Mouse (Mus musculus): ENCODE results near the gene Sh3bp5. TPM values are rescaled to one million over a fixed set of nuclear protein-coding genes. Genes with fewer than 3 reads are reported as not detected.

Gene Sh3bp5
- polyA plus RNA-seq, 1 experiment from 2014 or later = 144 TPM

DNA sequence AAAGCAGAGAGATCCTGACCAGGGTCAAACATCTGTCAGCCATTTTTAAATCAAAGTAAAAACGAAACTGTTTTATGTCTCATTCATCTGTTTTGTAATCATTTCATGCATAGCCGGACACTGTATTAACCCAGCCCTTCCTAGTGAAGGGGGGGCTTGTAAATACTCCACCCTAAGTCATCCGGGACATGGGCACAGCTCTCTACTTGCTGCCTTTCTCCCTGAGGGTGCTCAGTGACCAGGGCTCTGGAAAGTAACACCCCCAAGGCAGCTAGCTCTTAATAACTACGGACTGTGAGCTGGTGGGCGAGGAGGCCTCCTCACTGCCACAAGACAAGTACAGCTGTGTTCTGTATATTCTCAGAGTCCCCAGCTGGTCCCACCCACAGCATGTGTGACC, 13.1 kb upstream of the Sh3bp5 start:
- WGBS = 80% methylated on average over 5 of the region's 5 CpGs
- Histone ChIP-seq H3K27me3 (no peaks in the 10 kb centered on the region), H3K27ac (replicated peaks) (no peak overlapping the region), H3K4me2 (no peak overlapping the region), H3K4me3 (no peak overlapping the region), H3K36me3 (no peaks in the 10 kb centered on the region), H3K9me3 (no peaks in the 10 kb centered on the region), H3K4me1 (replicated peaks) (no peaks in the 10 kb centered on the region), H3K9ac (no peak overlapping the region)
- no peak for ATAC-seq (ENCODE audit: low FRiP score, low read depth)

DNA sequence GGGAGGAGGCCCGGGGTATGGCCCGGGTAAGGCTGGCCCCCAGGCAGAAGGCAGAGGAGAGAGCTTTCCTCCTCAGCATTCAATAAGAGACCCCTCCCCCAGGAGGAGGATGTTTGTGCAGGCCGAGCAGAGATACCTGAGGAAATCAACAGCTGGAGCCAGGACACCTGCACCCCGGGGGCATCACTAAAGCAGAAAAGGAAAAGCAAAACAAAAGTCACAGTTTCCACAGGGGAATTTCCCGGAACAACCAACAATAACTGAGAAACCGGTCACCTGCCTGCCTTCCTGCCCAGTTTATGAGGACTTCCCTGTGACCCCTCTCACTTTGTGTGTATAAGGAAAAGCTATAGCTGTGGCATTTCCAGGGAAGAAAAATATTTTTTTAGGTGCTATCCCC, 7.7 kb upstream of the Sh3bp5 start:
- WGBS = 68% methylated on average over 6 of the region's 6 CpGs
- Histone ChIP-seq H3K9me3 (no peaks in the 10 kb centered on the region), H3K4me2 (no peak overlapping the region), H3K9ac (no peak overlapping the region), H3K27me3 (no peaks in the 10 kb centered on the region), H3K4me1 (replicated peaks) (no peaks in the 10 kb centered on the region), H3K27ac (replicated peaks) (no peak overlapping the region), H3K4me3 (no peak overlapping the region), H3K36me3 (no peaks in the 10 kb centered on the region)
- no peak for ATAC-seq (ENCODE audit: low FRiP score, low read depth)

DNA sequence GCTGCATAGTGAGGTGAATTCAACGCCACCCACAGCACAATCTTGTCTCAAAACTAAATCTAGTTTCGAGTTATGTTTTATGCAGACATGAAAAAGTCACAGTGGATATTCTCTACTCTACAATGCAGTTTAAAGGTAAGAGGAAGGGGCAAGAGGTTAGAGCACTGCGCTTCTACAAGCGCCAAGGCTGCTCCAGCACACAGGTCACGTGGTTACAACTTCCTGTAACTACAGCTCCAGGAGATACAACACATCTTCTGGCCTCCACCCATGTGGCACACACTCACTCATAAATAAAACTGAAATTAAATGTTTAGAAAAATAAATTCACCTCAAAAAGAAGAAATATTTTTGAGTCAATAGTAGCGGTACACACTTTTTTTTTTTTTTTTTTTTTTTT, 4.8 kb upstream of the Sh3bp5 start:
- no peak overlapping the region for H3K9ac ChIP-seq
- H3K27me3 ChIP-seq = no peaks in the 10 kb centered on the region
- no peak overlapping the region for H3K4me3 ChIP-seq
- peaks cover 8% of the 10 kb centered on the region for H3K4me1 ChIP-seq (replicated peaks)
- ATAC-seq (ENCODE audit: low FRiP score, low read depth) = no peak
- no peak overlapping the region for H3K4me2 ChIP-seq
- H3K9me3 ChIP-seq = no peaks in the 10 kb centered on the region
- H3K36me3 ChIP-seq = no peaks in the 10 kb centered on the region
- H3K27ac ChIP-seq (replicated peaks) = no peak overlapping the region
- WGBS = 89% methylated on average over 6 of the region's 6 CpGs

DNA sequence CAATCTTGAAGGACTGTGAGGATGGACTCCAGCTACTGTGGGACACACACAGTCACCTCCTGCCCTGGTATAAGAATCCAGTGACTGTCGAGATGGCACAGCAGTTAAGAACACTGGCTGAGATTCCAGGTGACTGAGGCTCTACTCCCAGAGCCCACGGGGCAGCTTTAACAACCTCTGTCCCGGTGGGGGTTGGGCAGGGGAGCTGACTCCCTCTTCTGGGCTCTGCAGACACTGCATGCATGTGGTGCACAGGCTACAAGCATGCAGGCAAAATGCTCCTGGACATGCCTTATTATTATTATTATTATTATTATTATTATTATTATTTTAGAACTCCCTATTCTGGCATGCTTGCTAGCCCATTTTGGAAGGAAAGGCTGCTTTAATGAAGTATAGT, 4.4 kb upstream of the Sh3bp5 start:
- Histone ChIP-seq H3K4me3 (no peak overlapping the region), H3K9ac (no peak overlapping the region), H3K4me2 (no peak overlapping the region), H3K27me3 (no peaks in the 10 kb centered on the region), H3K36me3 (no peaks in the 10 kb centered on the region), H3K4me1 (replicated peaks) (peaks cover 8% of the 10 kb centered on the region), H3K9me3 (no peaks in the 10 kb centered on the region), H3K27ac (replicated peaks) (no peak overlapping the region)
- WGBS = 42% methylated on average over 3 of the region's 3 CpGs
- no peak for ATAC-seq (ENCODE audit: low FRiP score, low read depth)

DNA sequence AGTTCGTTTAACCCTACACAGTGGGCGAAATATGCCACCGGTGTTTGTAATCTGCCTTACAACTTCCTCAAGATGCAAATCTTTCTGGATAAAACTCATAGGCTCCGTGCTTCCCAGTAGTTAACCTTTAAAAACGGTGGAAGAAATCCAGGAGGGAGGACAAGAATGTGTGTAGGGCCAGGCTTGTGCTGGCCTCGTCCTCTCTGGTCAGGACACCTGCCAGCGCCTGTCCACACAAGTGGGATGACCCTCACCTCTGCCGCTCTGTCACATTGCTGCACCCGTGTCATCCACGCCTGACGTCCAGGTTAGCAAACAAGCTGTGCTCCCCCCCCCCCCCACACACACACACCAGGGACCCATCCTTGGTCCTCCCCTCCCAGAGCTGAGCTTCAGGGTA, 3.4 kb upstream of the Sh3bp5 start:
- Histone ChIP-seq H3K4me2 (no peak overlapping the region), H3K4me3 (no peak overlapping the region), H3K27me3 (no peaks in the 10 kb centered on the region), H3K9me3 (no peaks in the 10 kb centered on the region), H3K4me1 (replicated peaks) (peaks cover 11% of the 10 kb centered on the region), H3K9ac (no peak overlapping the region), H3K27ac (replicated peaks) (no peak overlapping the region), H3K36me3 (no peaks in the 10 kb centered on the region)
- 84% methylated on average over 11 of the region's 11 CpGs for WGBS
- no peak for ATAC-seq (ENCODE audit: low FRiP score, low read depth)

DNA sequence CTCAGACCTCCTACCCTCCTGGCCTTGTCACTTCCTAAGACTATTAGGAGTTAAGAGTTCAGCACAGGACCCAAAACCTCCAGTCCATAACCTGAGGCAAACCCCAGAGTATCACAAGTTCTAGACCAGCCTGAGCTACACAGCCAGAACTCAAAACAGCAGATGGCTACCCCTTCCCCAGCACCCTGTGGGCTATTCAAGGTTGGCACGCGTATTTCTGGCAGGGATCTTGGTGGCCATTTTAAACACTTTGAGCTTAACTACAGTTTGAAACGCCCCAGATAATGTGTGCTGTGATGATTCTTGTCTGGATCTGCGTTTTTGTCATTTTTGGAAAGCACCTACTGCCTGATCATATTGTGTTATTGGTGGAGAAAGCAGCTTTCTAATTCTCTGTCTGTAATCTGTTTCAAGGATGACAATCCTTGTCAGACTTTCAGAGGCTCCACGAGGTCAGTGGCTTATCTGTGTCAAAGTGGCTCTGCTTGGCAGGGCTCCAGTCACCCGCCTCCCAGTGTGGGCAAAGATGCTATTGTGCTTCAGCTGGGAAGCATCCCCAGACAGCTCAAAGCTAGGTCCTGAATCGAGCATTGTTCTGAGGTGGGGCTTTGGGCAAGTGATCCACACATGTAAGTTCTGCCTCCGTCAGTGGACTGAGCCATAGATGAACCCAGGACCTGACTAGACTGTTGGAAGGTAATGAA, 2.1 kb upstream of the Sh3bp5 start:
- 68% methylated on average over 8 of the region's 8 CpGs for WGBS
- H3K36me3 ChIP-seq = no peaks in the 10 kb centered on the region
- H3K9me3 ChIP-seq = no peaks in the 10 kb centered on the region

DNA sequence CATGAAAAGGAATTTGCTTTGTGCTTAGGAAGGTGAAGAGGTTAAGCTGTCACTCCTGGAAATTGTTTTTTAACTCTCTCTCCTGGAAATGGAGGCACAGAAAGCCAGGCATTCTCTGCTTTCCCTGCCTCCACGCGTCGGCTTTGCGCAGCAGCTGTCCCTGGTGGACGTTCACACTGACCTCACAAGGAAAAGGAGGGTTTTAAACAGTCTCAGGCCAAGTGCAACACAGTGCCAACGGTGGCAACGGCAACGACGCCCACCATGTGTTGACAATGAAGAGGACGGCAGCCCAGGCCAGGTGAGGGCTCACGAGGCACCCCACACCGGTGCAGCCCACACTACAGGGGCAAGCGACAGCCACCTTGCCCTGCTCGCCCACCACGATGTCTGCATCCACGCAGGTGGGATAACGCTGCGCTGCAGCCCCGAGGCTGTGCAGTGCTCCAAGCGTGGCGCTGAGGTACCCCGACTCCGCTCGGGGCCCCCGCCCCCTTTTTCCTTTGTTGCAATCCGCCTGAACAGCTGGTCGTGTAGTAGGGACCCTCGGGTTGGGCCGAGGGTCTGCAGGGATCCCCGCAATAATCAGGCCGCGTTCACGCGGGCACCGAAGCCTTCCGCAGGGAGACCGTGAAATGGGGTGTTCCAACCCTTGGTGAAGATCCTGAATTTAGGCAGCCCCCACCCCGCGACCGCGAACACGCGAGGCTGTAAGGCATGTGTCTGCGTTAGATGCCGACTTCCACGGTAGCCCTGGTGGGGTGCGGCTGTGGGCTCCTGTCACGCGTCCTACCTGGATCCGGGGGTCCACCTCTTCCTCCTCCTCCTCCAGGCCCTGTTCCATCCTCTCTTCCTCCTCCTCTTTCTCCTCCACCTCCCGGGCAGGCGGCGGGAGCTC, 611 bp downstream of the Sh3bp5 start:
- Histone ChIP-seq H3K9ac (peak overlapping the region; percentile 83), H3K9me3 (no peaks in the 10 kb centered on the region), H3K36me3 (no peaks in the 10 kb centered on the region), H3K4me3 (peak overlapping the region; percentile 60), H3K27ac (replicated peaks) (peak overlapping the region; percentile 91), H3K4me2 (peak overlapping the region; percentile 75), H3K4me1 (replicated peaks) (peaks cover 39% of the 10 kb centered on the region), H3K27me3 (no peaks in the 10 kb centered on the region)
- under 1% methylated on average over 53 of the region's 53 CpGs for WGBS
- peak; percentile 81 for ATAC-seq (ENCODE audit: low FRiP score, low read depth)

More for the DNA sequence above, 2.1 kb upstream of the Sh3bp5 start:
- H3K4me3 ChIP-seq = no peak overlapping the region
- H3K4me1 ChIP-seq (replicated peaks) = peaks cover 24% of the 10 kb centered on the region
- H3K27ac ChIP-seq (replicated peaks) = no peak overlapping the region
- H3K27me3 ChIP-seq = no peaks in the 10 kb centered on the region
- ATAC-seq (ENCODE audit: low FRiP score, low read depth) = no peak
- H3K9ac ChIP-seq = no peak overlapping the region
- no peak overlapping the region for H3K4me2 ChIP-seq

DNA sequence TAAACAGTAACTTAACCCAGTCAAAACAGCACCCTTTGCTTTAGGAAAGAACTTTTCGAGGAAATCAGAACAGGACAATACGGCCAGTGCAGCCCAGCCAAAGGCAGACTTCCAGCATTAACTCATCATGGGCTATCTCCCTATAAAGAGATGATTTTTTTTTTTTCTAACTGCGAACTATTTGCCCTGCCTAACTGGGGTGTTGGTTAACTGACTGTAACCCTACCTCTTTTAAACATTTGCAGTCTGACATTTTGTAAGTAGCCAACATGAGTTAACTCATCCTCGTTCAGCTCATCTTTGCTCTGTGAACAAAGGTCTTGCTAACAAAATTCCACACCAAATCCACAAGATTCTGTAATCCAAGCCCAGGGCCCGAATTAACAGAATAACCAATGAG, 1.5 kb downstream of the Sh3bp5 start:
- WGBS = 37% methylated on average over 5 of the region's 5 CpGs
- H3K4me1 ChIP-seq (replicated peaks) = peaks cover 39% of the 10 kb centered on the region
- 0 out of 2 replicates have a peak overlapping the region, but pooled peaks have one; percentile 6 for H3K27ac ChIP-seq (replicated peaks)
- no peak for ATAC-seq (ENCODE audit: low FRiP score, low read depth)
- H3K9me3 ChIP-seq = no peaks in the 10 kb centered on the region
- H3K4me3 ChIP-seq = peak overlapping the region; percentile 60
- H3K36me3 ChIP-seq = no peaks in the 10 kb centered on the region
- no peaks in the 10 kb centered on the region for H3K27me3 ChIP-seq
- H3K4me2 ChIP-seq = peak overlapping the region; percentile 75
- peak overlapping the region; percentile 83 for H3K9ac ChIP-seq

DNA sequence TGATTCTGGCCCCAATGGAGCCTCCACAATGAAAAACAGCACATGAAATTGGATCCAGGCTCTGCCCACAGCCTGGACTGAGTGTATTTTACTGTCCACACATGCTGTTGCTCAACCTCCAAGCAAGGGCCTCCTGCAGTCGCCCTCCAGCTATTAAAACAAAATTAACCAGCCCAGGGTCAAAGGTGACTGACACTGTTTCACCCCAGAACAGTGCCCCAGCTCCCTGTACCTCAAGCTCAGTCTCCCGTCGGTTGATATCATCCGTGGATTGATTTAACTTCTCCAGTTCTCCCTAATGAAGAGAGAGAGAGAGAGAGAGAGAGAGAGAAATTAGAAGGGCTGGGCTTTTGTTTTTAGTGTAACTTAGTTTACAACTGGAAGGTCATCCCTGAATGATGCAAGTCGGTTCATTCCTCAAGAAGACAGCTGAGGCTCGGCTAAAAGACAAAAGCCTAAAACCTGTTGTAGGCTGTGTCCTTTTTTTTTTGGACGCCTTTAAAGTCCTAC, 2.0 kb downstream of the Sh3bp5 start:
- H3K4me3 ChIP-seq = peak overlapping the region; percentile 60
- H3K4me2 ChIP-seq = peak overlapping the region; percentile 75
- H3K4me1 ChIP-seq (replicated peaks) = peaks cover 43% of the 10 kb centered on the region
- no peak for ATAC-seq (ENCODE audit: low FRiP score, low read depth)
- peak overlapping the region; percentile 83 for H3K9ac ChIP-seq
- H3K27ac ChIP-seq (replicated peaks) = no peak overlapping the region
- H3K36me3 ChIP-seq = no peaks in the 10 kb centered on the region
- 17% methylated on average over 7 of the region's 7 CpGs for WGBS
- no peaks in the 10 kb centered on the region for H3K27me3 ChIP-seq
- no peaks in the 10 kb centered on the region for H3K9me3 ChIP-seq

DNA sequence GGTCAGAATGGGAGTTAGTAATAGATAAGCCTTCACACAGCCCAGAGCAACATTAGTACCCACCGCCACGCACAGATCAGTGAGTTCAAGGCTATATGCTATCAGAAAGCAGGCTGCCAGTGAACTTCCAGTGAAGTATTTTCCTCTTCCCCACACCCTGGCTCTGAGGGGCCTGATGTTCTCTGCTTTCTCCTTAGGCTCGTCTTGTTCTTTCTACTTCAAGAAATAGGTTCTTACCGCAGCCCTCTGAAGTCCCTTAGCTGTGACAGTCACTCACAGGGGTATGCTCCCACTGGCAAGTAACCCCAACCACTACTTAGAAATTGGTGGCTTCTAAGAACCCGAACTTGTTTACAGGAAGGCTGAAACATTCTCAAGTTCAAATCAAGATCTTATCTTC, 2.8 kb downstream of the Sh3bp5 start:
- Histone ChIP-seq H3K9ac (0 out of 2 replicates have a peak overlapping the region, but pooled peaks have one; percentile 83), H3K4me1 (replicated peaks) (peaks cover 51% of the 10 kb centered on the region), H3K27me3 (no peaks in the 10 kb centered on the region), H3K36me3 (0 out of 2 replicates have a peak, but pooled peaks cover 4% of the 10 kb centered on the region), H3K4me3 (no peak overlapping the region), H3K4me2 (peak overlapping the region; percentile 75), H3K27ac (replicated peaks) (no peak overlapping the region), H3K9me3 (no peaks in the 10 kb centered on the region)
- ATAC-seq (ENCODE audit: low FRiP score, low read depth) = no peak
- 70% methylated on average over 5 of the region's 5 CpGs for WGBS

DNA sequence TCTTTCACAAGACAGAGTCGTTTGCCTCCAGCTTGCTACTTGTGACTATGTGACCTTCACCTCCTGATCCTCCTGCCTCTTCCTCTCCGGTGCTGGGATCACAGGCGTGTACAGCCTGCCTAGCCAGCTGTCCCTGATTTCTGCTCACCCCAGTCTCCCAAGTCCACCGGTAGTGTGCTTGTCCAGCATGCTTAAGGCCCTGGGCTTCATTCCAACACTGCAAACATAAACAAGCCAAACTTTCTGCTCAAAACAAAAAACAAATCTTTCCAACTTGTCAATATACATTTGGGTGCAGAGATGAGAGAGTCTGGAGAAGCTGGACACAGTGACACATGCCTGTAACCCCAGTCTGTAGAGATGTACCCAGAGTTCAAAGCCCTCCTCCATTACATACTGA, 3.5 kb downstream of the Sh3bp5 start:
- Histone ChIP-seq H3K27me3 (no peaks in the 10 kb centered on the region), H3K9me3 (no peaks in the 10 kb centered on the region), H3K36me3 (peaks cover 10% of the 10 kb centered on the region), H3K4me3 (no peak overlapping the region), H3K4me2 (peak overlapping the region; percentile 29), H3K9ac (no peak overlapping the region), H3K27ac (replicated peaks) (no peak overlapping the region), H3K4me1 (replicated peaks) (peaks cover 54% of the 10 kb centered on the region)
- ATAC-seq (ENCODE audit: low FRiP score, low read depth) = no peak
- WGBS = 51% methylated on average over 4 of the region's 4 CpGs

DNA sequence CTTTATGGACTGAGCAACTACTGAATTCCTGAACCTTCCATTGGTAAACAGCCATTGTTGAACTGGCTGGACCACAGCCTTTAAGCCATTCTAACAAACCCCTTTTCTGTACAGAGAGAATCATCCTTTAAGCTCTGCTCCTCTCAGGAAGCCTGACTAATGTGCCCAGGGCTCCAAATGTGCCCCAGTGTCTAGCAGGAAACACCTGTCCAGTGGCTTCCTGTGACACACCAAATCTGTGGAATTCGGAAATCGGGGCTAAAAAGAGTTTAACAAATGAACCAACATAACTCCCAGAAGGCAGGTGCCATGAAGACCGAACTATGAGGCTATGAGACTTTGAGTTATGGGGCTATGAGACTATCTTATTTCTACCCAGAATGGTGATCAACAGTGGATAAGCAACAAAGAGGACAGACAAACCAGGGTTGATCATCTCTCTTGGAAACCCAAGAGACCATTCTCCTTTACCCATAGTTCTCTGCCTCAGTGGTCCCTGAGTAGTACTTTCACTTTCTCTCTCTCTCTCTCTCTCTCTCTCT, 4.0 kb downstream of the Sh3bp5 start:
- H3K4me1 ChIP-seq (replicated peaks) = peaks cover 54% of the 10 kb centered on the region

More for the DNA sequence above, 4.0 kb downstream of the Sh3bp5 start:
- Histone ChIP-seq H3K4me2 (no peak overlapping the region), H3K9ac (no peak overlapping the region), H3K36me3 (peaks cover 16% of the 10 kb centered on the region), H3K4me3 (no peak overlapping the region), H3K27ac (replicated peaks) (no peak overlapping the region), H3K27me3 (no peaks in the 10 kb centered on the region), H3K9me3 (no peaks in the 10 kb centered on the region)
- WGBS = 93% methylated on average over 3 of the region's 3 CpGs
- ATAC-seq (ENCODE audit: low FRiP score, low read depth) = no peak

Measured in hindbrain, embryonic 15.5 days (tissue).